Comparison of ENCODE assay signal across 34 mouse cellular contexts in genomic region chr3:154607896-154608295, GRCm38 (mm10). TPM values are rescaled to one million over a fixed set of nuclear protein-coding genes. Genes with fewer than 3 reads are reported as not detected.
"Had no signal": no experiment of that assay in that cellular context is flagged by ENCODE, and none has a peak within 500 bp of the region (broad histone marks: within the 10 kb centered on the region; RNA-seq: fewer than 3 reads in every experiment).

No protein-coding gene starts in this region.

- H3K27me3 ChIP-seq: limb, embryonic 12.5 days; limb, embryonic 13.5 days; limb, embryonic 15.5 days; liver, embryonic 12.5 days; liver, embryonic 13.5 days; liver, embryonic 15.5 days; lung, embryonic 15.5 days; megakaryocyte, embryonic 14.5 days; midbrain, embryonic 12.5 days; midbrain, embryonic 13.5 days; midbrain, embryonic 15.5 days; neural tube, embryonic 12.5 days had no signal

- DNase-seq: left cerebral cortex, postnatal 4 days; liver; liver, embryonic 13.5 days; liver, postnatal 0 days; lung, adult 18-20 months; lung, adult 2 months; lung, embryonic 14.5 days; lung, postnatal 10 days; lung, postnatal 14 days; lung, postnatal 36 days; lung, postnatal 4 days; midbrain, embryonic 14.5 days had no signal

- H3K4me3 ChIP-seq: limb, embryonic 10.5 days; limb, embryonic 12.5 days; limb, embryonic 13.5 days; limb, embryonic 15.5 days; liver, embryonic 12.5 days; liver, embryonic 13.5 days; liver, embryonic 15.5 days; lung, embryonic 15.5 days; megakaryocyte, embryonic 14.5 days; midbrain, embryonic 10.5 days; midbrain, embryonic 12.5 days; midbrain, embryonic 13.5 days; midbrain, embryonic 15.5 days; myocyte; neural tube, embryonic 12.5 days had no signal

- H3K9ac ChIP-seq: limb, embryonic 12.5 days; limb, embryonic 13.5 days; limb, embryonic 15.5 days; liver, embryonic 12.5 days; liver, embryonic 13.5 days; liver, embryonic 14.5 days; liver, embryonic 15.5 days; liver, postnatal 0 days; lung, embryonic 14.5 days; lung, embryonic 15.5 days; midbrain, embryonic 12.5 days; midbrain, embryonic 13.5 days; midbrain, embryonic 15.5 days; neural tube, embryonic 12.5 days had no signal

- H3K4me2 ChIP-seq: limb, embryonic 12.5 days; limb, embryonic 13.5 days; limb, embryonic 15.5 days; liver, embryonic 11.5 days; liver, embryonic 12.5 days; liver, embryonic 13.5 days; liver, embryonic 15.5 days; lung, embryonic 14.5 days; lung, embryonic 15.5 days; midbrain, embryonic 11.5 days; midbrain, embryonic 12.5 days; midbrain, embryonic 13.5 days; midbrain, embryonic 15.5 days; neural tube, embryonic 12.5 days had no signal

- H3K4me1 ChIP-seq: limb, embryonic 10.5 days; limb, embryonic 12.5 days; limb, embryonic 13.5 days; limb, embryonic 15.5 days; liver, embryonic 12.5 days; liver, embryonic 13.5 days; liver, embryonic 15.5 days; lung, embryonic 15.5 days; megakaryocyte, embryonic 14.5 days; midbrain, embryonic 10.5 days; midbrain, embryonic 12.5 days; midbrain, embryonic 13.5 days; midbrain, embryonic 15.5 days; neural tube, embryonic 12.5 days had no signal

- H3K9me3 ChIP-seq: limb, embryonic 10.5 days; limb, embryonic 12.5 days; limb, embryonic 13.5 days; limb, embryonic 15.5 days; liver, embryonic 12.5 days; liver, embryonic 13.5 days; liver, embryonic 15.5 days; lung, embryonic 15.5 days; midbrain, embryonic 10.5 days; midbrain, embryonic 12.5 days; midbrain, embryonic 13.5 days; midbrain, embryonic 15.5 days; neural tube, embryonic 12.5 days had no signal

- H3K27ac ChIP-seq: limb, embryonic 10.5 days; limb, embryonic 12.5 days; limb, embryonic 13.5 days; limb, embryonic 15.5 days; liver, embryonic 12.5 days; liver, embryonic 13.5 days; liver, embryonic 14.5 days; liver, embryonic 15.5 days; lung, embryonic 15.5 days; macrophage; midbrain, embryonic 10.5 days; midbrain, embryonic 12.5 days; midbrain, embryonic 13.5 days; midbrain, embryonic 15.5 days; neural tube, embryonic 12.5 days had no signal

- H3K36me3 ChIP-seq: lung, embryonic 15.5 days; midbrain, embryonic 15.5 days had no signal

- ATAC-seq: liver, embryonic 12.5 days; liver, postnatal 0 days; lung, postnatal 0 days; midbrain, embryonic 13.5 days; midbrain, embryonic 15.5 days; midbrain, embryonic 16.5 days had no signal

RNA-seq across cellular contexts. Expression of gene Erich3, which starts 55.8 kb away (rescaled TPM):
- polyA plus RNA-seq: liver, adult 2 months; liver, embryonic 11.5 days; liver, embryonic 12.5 days; liver, embryonic 13.5 days; liver, embryonic 15.5 days; liver, embryonic 16.5 days; liver, postnatal 0 days; lung, embryonic 14.5 days; macrophage; myocyte had no signal
